Mouse (Mus musculus) G1E (cell line): ENCODE data around the gene Col15a1.

Experiments
- CTCF ChIP-seq: IDR thresholded peaks from 2 replicates; pipeline ENCODE4 v1.5.1; 2012; ENCODE audit warnings: low read depth, low read length, inconsistent platforms, mixed read lengths
- GATA1 ChIP-seq: IDR thresholded peaks from 2 replicates; pipeline ENCODE4 v1.6.1; 2012; ENCODE audit warnings: borderline replicate concordance, low read length, inconsistent platforms, mixed read lengths
- POLR2AphosphoS5 ChIP-seq: IDR thresholded peaks from 2 replicates; pipeline ENCODE4 v1.6.1; 2012; ENCODE audit warnings: low read depth, low read length, inconsistent platforms; ENCODE audit not compliant: insufficient replicate concordance

GRCm38 (mm10) chr4:47246811-47247210 is 38.9 kb downstream of the Col15a1 start:
- TF ChIP-seq CTCF (no peak), GATA1 (no peak), POLR2AphosphoS5 (no peak)
